Mouse (Mus musculus) midbrain, postnatal 0 days (tissue): Measurements from ENCODE around the gene Rsbn1l. TPM values are rescaled to one million over a fixed set of nuclear protein-coding genes. Genes with fewer than 3 reads are reported as not detected.
A peak's percentile ranks its signal among the peaks of the same experiment; 100 is the strongest.

Experiments
- ATAC-seq: fragments of 200-750 bp; cut with Nextera tagmentation; 2 replicates; pipeline ENCODE4 v1.8.0; 2017; ENCODE audit warnings: moderate number of reproducible peaks, mild to moderate bottlenecking, moderate TSS enrichment, moderate library complexity; ENCODE audit not compliant: low FRiP score
- DNase-seq: peaks from one replicate; pipeline ENCODE4 v3.0.0-alpha.2; 2015; ENCODE audit warnings: low spot score
- H3K27ac ChIP-seq: fragments of 300-500 bp; sonication (generic); 2 replicates; pipeline ENCODE4 v1.5.1; 2014; ENCODE audit warnings: low read depth, mild to moderate bottlenecking, low read length, mixed read lengths
- H3K27me3 ChIP-seq: fragments of 300-500 bp; sonication (generic); 2 replicates; pipeline ENCODE4 v1.6.1; 2014; ENCODE audit warnings: low read length, control low read depth, mixed read lengths; ENCODE audit not compliant: insufficient read depth
- H3K36me3 ChIP-seq: fragments of 300-500 bp; sonication (generic); 2 replicates; pipeline ENCODE4 v1.6.1; 2014; ENCODE audit warnings: low read length, control low read depth, mixed read lengths; ENCODE audit not compliant: insufficient read depth
- H3K4me1 ChIP-seq: fragments of 300-500 bp; sonication (generic); 2 replicates; pipeline ENCODE4 v1.6.1; 2014; ENCODE audit warnings: mild to moderate bottlenecking, control low read depth, antibody characterized with exemption, low read length, mixed read lengths; ENCODE audit not compliant: insufficient read depth
- H3K4me2 ChIP-seq: fragments of 300-500 bp; sonication (generic); 2 replicates; pipeline ENCODE4 v1.6.1; 2014; ENCODE audit warnings: low read depth, mild to moderate bottlenecking, low read length, mixed read lengths; ENCODE audit not compliant: poor library complexity, severe bottlenecking
- H3K4me3 ChIP-seq: fragments of 300-500 bp; sonication (generic); 2 replicates; pipeline ENCODE4 v1.5.1; 2014; ENCODE audit warnings: low read depth, mild to moderate bottlenecking, low read length, moderate library complexity
- H3K9ac ChIP-seq: fragments of 300-500 bp; sonication (generic); replicated peaks from 2 replicates; pipeline ENCODE4 v1.6.1; 2014; ENCODE audit warnings: mild to moderate bottlenecking, low read length, moderate library complexity, mixed read lengths; ENCODE audit not compliant: poor library complexity, severe bottlenecking
- H3K9me3 ChIP-seq: fragments of 300-500 bp; sonication (generic); 2 replicates; pipeline ENCODE4 v1.6.1; 2016; ENCODE audit warnings: low read length, control low read depth
- CTCF ChIP-seq: IDR thresholded peaks from 2 replicates; pipeline ENCODE4 v1.5.1; 2016; ENCODE audit warnings: antibody characterized with exemption, mild to moderate bottlenecking
- WGBS: fragments of 180-500 bp; shearing (Covaris S2); extraction: QIAGEN DNeasy Blood & Tissue Kit; methylation state at CpG from one replicate; pipeline ENCODE4 v1.1.7; 2014; 5-methylcytosine and 5-hydroxymethylcytosine counted together
- polyA plus RNA-seq: library from polyadenylated mRNA; unstranded; fragments of >200 nt; fragmentation: Nextera tagmentation; extraction: Ambion mirVana; gene quantifications from 2 replicates; pipeline ENCODE4 v1.2.1, GENCODE M21; 2015
- total RNA-seq: library from RNA; depleted of rRNA; stranded (reverse); fragments of >200 nt; gene quantifications from 2 replicates; pipeline ENCODE4 v1.2.3, GENCODE M21; 2014

Rsbn1l gene
- total and polyA plus RNA-seq, 2 experiments from 2014 or later = 3.8 to 5.2 TPM

DNA sequence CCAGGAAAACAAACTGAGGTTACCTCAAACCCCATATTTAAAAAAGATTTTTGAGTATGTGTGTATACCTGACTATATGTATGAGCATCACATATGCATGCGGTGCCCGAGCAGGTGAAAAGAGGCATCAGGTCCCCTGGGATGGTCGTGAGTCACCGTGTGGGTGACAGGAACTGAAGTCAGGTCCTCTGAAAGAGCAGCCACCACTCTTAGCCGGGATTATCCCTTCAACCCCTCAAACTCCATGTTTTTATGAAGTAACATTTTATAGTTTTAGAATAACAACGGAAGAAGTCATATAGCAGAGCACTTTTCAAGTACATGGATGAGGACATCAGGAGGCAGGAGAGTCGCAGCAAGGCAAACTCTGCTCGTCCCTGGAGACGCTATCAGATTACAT is 12.3 kb upstream of the Rsbn1l start:
- Histone ChIP-seq H3K9me3 (no peaks in the 10 kb centered on the region), H3K4me2 (no peak overlapping the region), H3K9ac (no peak overlapping the region), H3K27me3 (no peaks in the 10 kb centered on the region), H3K27ac (no peak overlapping the region), H3K4me1 (no peaks in the 10 kb centered on the region), H3K36me3 (no peaks in the 10 kb centered on the region), H3K4me3 (no peak overlapping the region)
- ATAC-seq (no peak), DNase-seq (no peak)
- TF ChIP-seq CTCF = no peak
- 79% methylated on average over 9 of the region's 9 CpGs for WGBS

- no peaks in the 10 kb centered on the region for H3K27me3 ChIP-seq
- no peak for ATAC-seq
- H3K9me3 ChIP-seq = no peaks in the 10 kb centered on the region
- H3K4me3 ChIP-seq = no peak overlapping the region
- H3K36me3 ChIP-seq = no peaks in the 10 kb centered on the region
- H3K27ac ChIP-seq = no peak overlapping the region
- no peaks in the 10 kb centered on the region for H3K4me1 ChIP-seq
- H3K4me2 ChIP-seq = no peak overlapping the region
- no peak for TF ChIP-seq CTCF
- WGBS = 45% methylated on average over 4 of the region's 4 CpGs
- DNase-seq = peak; percentile 15
- H3K9ac ChIP-seq = no peak overlapping the region
Measured at GRCm38 (mm10) chr5:20967942-20968341, 11.7 kb upstream of the Rsbn1l start.

DNA sequence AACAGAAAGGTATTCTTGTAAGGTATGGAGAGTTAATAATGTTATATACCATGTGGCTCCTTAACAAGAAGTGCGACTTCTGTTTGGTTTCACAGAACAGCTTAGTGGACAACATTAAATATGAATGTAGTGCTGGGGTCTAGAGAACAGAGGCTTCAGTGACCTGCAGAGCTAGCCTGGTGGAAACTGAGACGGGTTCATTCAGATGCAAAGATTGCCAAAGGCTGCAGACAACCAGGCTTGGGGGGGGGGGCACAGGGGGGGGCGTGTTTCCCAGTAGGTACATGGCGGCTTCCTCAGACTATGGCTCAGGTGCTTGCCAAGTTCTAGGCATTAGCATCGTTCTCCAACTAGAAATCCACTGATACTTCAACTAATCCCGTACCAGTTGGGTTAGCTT is 8.2 kb upstream of the Rsbn1l start:
- ATAC-seq = no peak
- TF ChIP-seq CTCF = no peak

DNA sequence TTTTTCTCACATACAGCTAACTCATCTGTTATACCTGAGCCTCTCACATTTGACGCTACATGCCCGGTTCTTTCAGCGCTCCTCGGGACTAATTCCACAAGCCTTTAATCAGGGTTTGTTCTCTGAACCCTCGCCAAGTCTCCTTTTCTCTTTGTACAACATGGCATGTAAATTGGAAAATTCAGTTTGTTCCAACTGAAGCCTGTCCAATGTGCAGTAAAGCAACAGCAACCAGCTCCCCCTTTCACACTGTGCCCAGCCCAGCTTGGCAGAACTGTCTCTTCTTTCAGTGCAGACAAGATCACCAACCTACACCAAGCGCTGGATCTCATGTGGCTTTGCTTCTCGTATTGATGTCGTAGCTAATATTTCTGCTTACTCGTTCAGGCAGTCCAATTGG is 7.1 kb upstream of the Rsbn1l start:
- ATAC-seq (0 out of 2 replicates have a peak, but pooled peaks have one; percentile 52), DNase-seq (peak; percentile 69)
- H3K27ac ChIP-seq = no peak overlapping the region
- H3K4me1 ChIP-seq = no peaks in the 10 kb centered on the region
- no peak overlapping the region for H3K4me3 ChIP-seq
- no peak overlapping the region for H3K9ac ChIP-seq
- 66% methylated on average over 9 of the region's 9 CpGs for WGBS
- TF ChIP-seq CTCF = no peak
- no peak overlapping the region for H3K4me2 ChIP-seq
- no peaks in the 10 kb centered on the region for H3K9me3 ChIP-seq
- no peaks in the 10 kb centered on the region for H3K36me3 ChIP-seq
- H3K27me3 ChIP-seq = no peaks in the 10 kb centered on the region

More for the DNA sequence above, 8.2 kb upstream of the Rsbn1l start:
- H3K4me3 ChIP-seq = no peak overlapping the region
- DNase-seq = no peak
- H3K4me2 ChIP-seq = no peak overlapping the region
- H3K4me1 ChIP-seq = no peaks in the 10 kb centered on the region
- no peak overlapping the region for H3K27ac ChIP-seq
- WGBS = 72% methylated on average over 6 of the region's 6 CpGs
- no peaks in the 10 kb centered on the region for H3K9me3 ChIP-seq
- H3K27me3 ChIP-seq = no peaks in the 10 kb centered on the region
- no peaks in the 10 kb centered on the region for H3K36me3 ChIP-seq
- H3K9ac ChIP-seq = no peak overlapping the region

GRCm38 (mm10) chr5:20960927-20961326 is 4.7 kb upstream of the Rsbn1l start:
- TF ChIP-seq CTCF = no peak

GRCm38 (mm10) chr5:20955114-20955835 is 923 bp downstream of the Rsbn1l start:
- no peak for ATAC-seq
- Histone ChIP-seq H3K9me3 (no peaks in the 10 kb centered on the region), H3K4me1 (no peaks in the 10 kb centered on the region), H3K4me3 (no peak overlapping the region), H3K4me2 (no peak overlapping the region), H3K27me3 (no peaks in the 10 kb centered on the region), H3K9ac (no peak overlapping the region), H3K36me3 (no peaks in the 10 kb centered on the region), H3K27ac (no peak overlapping the region)
- DNase-seq = no peak
- WGBS = 85% methylated on average over 13 of the region's 13 CpGs
- no peak for TF ChIP-seq CTCF

More at GRCm38 (mm10) chr5:20960927-20961326, 4.7 kb upstream of the Rsbn1l start:
- Histone ChIP-seq H3K27ac (no peak overlapping the region), H3K9me3 (no peaks in the 10 kb centered on the region), H3K4me2 (no peak overlapping the region), H3K4me3 (no peak overlapping the region), H3K36me3 (no peaks in the 10 kb centered on the region), H3K27me3 (no peaks in the 10 kb centered on the region), H3K4me1 (no peaks in the 10 kb centered on the region), H3K9ac (no peak overlapping the region)
- DNase-seq = no peak
- ATAC-seq = no peak
- WGBS = 99% methylated on average over 2 of the region's 2 CpGs
